Comparison of ENCODE assay signal across 8 mouse cellular contexts in genomic region chr19:10979184-10980168, GRCm38 (mm10). TPM values are rescaled to one million over a fixed set of nuclear protein-coding genes. Genes with fewer than 3 reads are reported as not detected.
DNase-seq lines count a peak whose midpoint lies in the region; ATAC-seq and TF ChIP-seq lines count a peak whose summit lies in the region.

No protein-coding gene starts in this region.

- H3K36me3 ChIP-seq in MEL (ENCODE audit: control insufficient read depth in 1 of 2, insufficient read depth in 2 of 2, low read length in 2 of 2): no peaks in the 10 kb centered on the region
- H3K36me3 ChIP-seq in hindbrain, embryonic 10.5 days: no peaks in the 10 kb centered on the region
- no peaks in the 10 kb centered on the region for H3K36me3 ChIP-seq in lung, embryonic 15.5 days

- ATAC-seq in lung, embryonic 15.5 days (ENCODE audit: borderline replicate concordance, extremely low read depth, low FRiP score, low TSS enrichment): peak; percentile 47; the same call in 1 of the 2 replicates
- peak; percentile 94 for ATAC-seq in neutrophil, adult 5-6 weeks (ENCODE audit: extremely low read depth, insufficient number of reproducible peaks, low FRiP score, poor library complexity, severe bottlenecking)

- H3K27ac ChIP-seq in MEL (ENCODE audit: control insufficient read depth, low read depth, low read length): no peak overlapping the region
- peak overlapping the region; percentile 25; the same call in 1 of the 2 replicates for H3K27ac ChIP-seq in hindbrain, embryonic 10.5 days
- H3K27ac ChIP-seq in lung, embryonic 15.5 days: no peak overlapping the region

- WGBS in hindbrain, embryonic 10.5 days: 13% methylated on average over 18 of the region's 18 CpGs
- 11% methylated on average over 18 of the region's 18 CpGs for WGBS in lung, embryonic 15.5 days

- no peak for TF ChIP-seq EP300 in MEL (IDR thresholded peaks at IDR 0.05; ENCODE audit: low read depth in 1 of 2, low read length in 2 of 2)

- peak; percentile 93 for DNase-seq in MEL (ENCODE audit: low read depth, low spot score)
- peak; percentile 70 for DNase-seq in cerebellum, adult 8-10 months
- peak; percentile 56 to 79 for DNase-seq in frontal cortex, adult 2 months (ENCODE audit: extremely low spot score in 1 of 2, low spot score in 1 of 2)
- DNase-seq in hindbrain, embryonic 10.5 days (ENCODE audit: low spot score): peak; percentile 77
- DNase-seq in layer of hippocampus, adult 9-10 months (ENCODE audit: low spot score): peak; percentile 63
- peak; percentile 51 for DNase-seq in testis, postnatal 14 days (ENCODE audit: low spot score)

- H3K27me3 ChIP-seq in MEL (ENCODE audit: control insufficient read depth in 1 of 2, insufficient read depth in 2 of 2, low read length in 2 of 2): no peaks in the 10 kb centered on the region
- H3K27me3 ChIP-seq in hindbrain, embryonic 10.5 days (ENCODE audit: insufficient read depth, poor library complexity, severe bottlenecking): no peaks in the 10 kb centered on the region
- H3K27me3 ChIP-seq in lung, embryonic 15.5 days: no peaks in the 10 kb centered on the region

- TF ChIP-seq CTCF in MEL (IDR thresholded peaks at IDR 0.05 in 2 of 3, conservative IDR thresholded peaks at IDR 0.05 in 1 of 3; ENCODE audit: control insufficient read depth in 1 of 3, insufficient read depth in 1 of 3, low read depth in 2 of 3, low read length in 3 of 3, poor library complexity in 1 of 3, severe bottlenecking in 1 of 3): peak; percentile 86 to 91 (median 88)

- H3K4me1 ChIP-seq in MEL (ENCODE audit: control insufficient read depth in 1 of 2, insufficient read depth in 2 of 2, low read length in 2 of 2): peaks cover 0 to 5% of the 10 kb centered on the region in 2 experiments; a peak in 2 of 4 replicates
- peaks cover 12% of the 10 kb centered on the region; the same call in 1 of the 2 replicates for H3K4me1 ChIP-seq in hindbrain, embryonic 10.5 days (replicated peaks)
- peaks cover 7% of the 10 kb centered on the region for H3K4me1 ChIP-seq in lung, embryonic 15.5 days

- TF ChIP-seq RAD21 in MEL (IDR thresholded peaks at IDR 0.05; ENCODE audit: low read depth, low read length): peak; percentile 88

- no peaks in the 10 kb centered on the region for H3K9me3 ChIP-seq in MEL (replicated peaks; ENCODE audit: insufficient read depth, low read length)
- no peaks in the 10 kb centered on the region for H3K9me3 ChIP-seq in hindbrain, embryonic 10.5 days
- no peaks in the 10 kb centered on the region for H3K9me3 ChIP-seq in lung, embryonic 15.5 days

- peak overlapping the region; percentile 45 to 47 for H3K4me3 ChIP-seq in MEL (ENCODE audit: control insufficient read depth in 1 of 2, insufficient read depth in 1 of 2, low read depth in 2 of 2, low read length in 2 of 2)
- no peak overlapping the region for H3K4me3 ChIP-seq in hindbrain, embryonic 10.5 days
- H3K4me3 ChIP-seq in lung, embryonic 15.5 days: no peak overlapping the region

- H3K9ac ChIP-seq in MEL (ENCODE audit: control insufficient read depth, low read depth, low read length, poor library complexity, severe bottlenecking): peak overlapping the region; percentile 13; the same call in 1 of the 2 replicates
- H3K9ac ChIP-seq in lung, embryonic 15.5 days: no peak overlapping the region

- no peaks in the 10 kb centered on the region for H3K79me2 ChIP-seq in MEL (ENCODE audit: control insufficient read depth, insufficient read depth, low read length, poor library complexity)

- no peak for TF ChIP-seq POLR2A in MEL (IDR thresholded peaks at IDR 0.05; ENCODE audit: control insufficient read depth in 1 of 2, insufficient read depth in 1 of 2, low read depth in 1 of 2, low read length in 2 of 2, poor library complexity in 1 of 2)

- H3K4me2 ChIP-seq in lung, embryonic 15.5 days: peak overlapping the region; percentile 31; the same call in 1 of the 2 replicates

TF ChIP-seq in MEL, 35 proteins besides CTCF, POLR2A, EP300 and RAD21 (continues in another document):
- TF ChIP-seq POLR2AphosphoS2 (IDR thresholded peaks at IDR 0.05; ENCODE audit: low read length) (no peak), NRF1 (IDR thresholded peaks at IDR 0.05; ENCODE audit: insufficient read depth, low read depth, low read length, poor library complexity, severe bottlenecking) (no peak), GABPA (IDR thresholded peaks at IDR 0.05; ENCODE audit: low read depth, low read length) (no peak), TAL1 (IDR thresholded peaks at IDR 0.05; ENCODE audit: low read length) (no peak), ZC3H11A (IDR thresholded peaks at IDR 0.05; ENCODE audit: low read depth, low read length) (peak; percentile 69), MXI1 (IDR thresholded peaks at IDR 0.05; ENCODE audit: low read depth, low read length) (peak; percentile 25; the same call in 1 of the 2 replicates), JUND (IDR thresholded peaks at IDR 0.05; ENCODE audit: low read depth, low read length) (no peak), USF2 (IDR thresholded peaks at IDR 0.05; ENCODE audit: borderline replicate concordance in 1 of 2, insufficient read depth in 1 of 2, low read depth in 1 of 2, low read length in 2 of 2) (no peak), BHLHE40 (IDR thresholded peaks at IDR 0.05; ENCODE audit: borderline replicate concordance, low read depth, low read length) (no peak), MAX (IDR thresholded peaks at IDR 0.05; ENCODE audit: low read length) (no peak), MAFK (IDR thresholded peaks at IDR 0.05; ENCODE audit: borderline replicate concordance, low read depth, low read length) (no peak), ZMIZ1 (IDR thresholded peaks at IDR 0.05; ENCODE audit: low read depth, low read length) (no peak), RCOR1 (IDR thresholded peaks at IDR 0.05; ENCODE audit: low read depth, low read length) (0 out of 2 replicates have a peak, but pooled peaks have one; percentile 21), TCF12 (IDR thresholded peaks at IDR 0.05; ENCODE audit: low read depth, low read length) (no peak), MEF2A (IDR thresholded peaks at IDR 0.05; ENCODE audit: extremely low read depth, insufficient replicate concordance, low read depth, low read length, poor library complexity, severe bottlenecking) (no peak), ZKSCAN1 (IDR thresholded peaks at IDR 0.05; ENCODE audit: low read depth, low read length) (no peak), NELFE (IDR thresholded peaks at IDR 0.05; ENCODE audit: low read depth, low read length) (no peak), POLR2AphosphoS5 (IDR thresholded peaks at IDR 0.05; ENCODE audit: borderline replicate concordance, low read depth, low read length) (no peak), CHD2 (IDR thresholded peaks at IDR 0.05; ENCODE audit: low read length) (no peak), ZNF384 (IDR thresholded peaks at IDR 0.05; ENCODE audit: low read depth, low read length) (peak; percentile 97), UBTF (IDR thresholded peaks at IDR 0.05; ENCODE audit: borderline replicate concordance, insufficient read depth, low read depth, low read length) (no peak), E2F4 (IDR thresholded peaks at IDR 0.05; ENCODE audit: borderline replicate concordance, low read depth, low read length) (no peak), ELF1 (IDR thresholded peaks at IDR 0.05; ENCODE audit: low read depth, low read length) (peak; percentile 73)

RNA-seq across cellular contexts. Expression of gene Ms4a10, which starts 5.0 kb away (rescaled TPM):
- total RNA-seq in MEL (2012; rRNA removed): not detected in 2 replicates
- polyA plus RNA-seq in MEL (2012; ENCODE audit: insufficient read depth in 1 of 2, insufficient read length in 2 of 2, low read depth in 1 of 2, low replicate concordance in 2 of 2, missing spikeins in 1 of 2): not detected
- polyA plus RNA-seq in frontal cortex, adult 2 months (2012; rRNA removed): not detected in 2 replicates
- polyA plus RNA-seq in hindbrain, embryonic 10.5 days (2016; fragmentation: Nextera tagmentation; extraction: Ambion mirVana): not detected in 2 replicates
- not detected in 2 replicates for polyA plus RNA-seq in lung, embryonic 15.5 days (2015; fragmentation: Nextera tagmentation; extraction: Ambion mirVana)
- total RNA-seq in neutrophil, adult 5-6 weeks (2017): not detected in 2 replicates

RNA-seq across cellular contexts. Expression of gene Ms4a15, which starts 13.6 kb away (rescaled TPM):
- total RNA-seq in MEL (2012; rRNA removed): not detected in 2 replicates
- not detected for polyA plus RNA-seq in MEL (2012; ENCODE audit: insufficient read depth in 1 of 2, insufficient read length in 2 of 2, low read depth in 1 of 2, low replicate concordance in 2 of 2, missing spikeins in 1 of 2)
- polyA plus RNA-seq in frontal cortex, adult 2 months (2012; rRNA removed): 81.7 and 91.9 TPM in 2 replicates
- not detected in 2 replicates for polyA plus RNA-seq in hindbrain, embryonic 10.5 days (2016; fragmentation: Nextera tagmentation; extraction: Ambion mirVana)
- 0.27 TPM in 1 of 2 replicates, not detected in the other for polyA plus RNA-seq in lung, embryonic 15.5 days (2015; fragmentation: Nextera tagmentation; extraction: Ambion mirVana)
- total RNA-seq in neutrophil, adult 5-6 weeks (2017): not detected in 2 replicates

RNA-seq across cellular contexts. Expression of gene Ccdc86, which starts 30.4 kb away (rescaled TPM):
- total RNA-seq in MEL (2012; rRNA removed): 20.2 and 29.5 TPM in 2 replicates
- 10 to 100 TPM in 1 of 2 experiments, not detected in 1; 50.9 TPM for polyA plus RNA-seq in MEL (2012; ENCODE audit: insufficient read depth in 1 of 2, insufficient read length in 2 of 2, low read depth in 1 of 2, low replicate concordance in 2 of 2, missing spikeins in 1 of 2)
- polyA plus RNA-seq in frontal cortex, adult 2 months (2012; rRNA removed): 5.1 and 5.5 TPM in 2 replicates
- 31.7 and 38.5 TPM in 2 replicates for polyA plus RNA-seq in hindbrain, embryonic 10.5 days (2016; fragmentation: Nextera tagmentation; extraction: Ambion mirVana)
- 26.2 and 26.6 TPM in 2 replicates for polyA plus RNA-seq in lung, embryonic 15.5 days (2015; fragmentation: Nextera tagmentation; extraction: Ambion mirVana)
- total RNA-seq in neutrophil, adult 5-6 weeks (2017): 11.7 and 14.3 TPM in 2 replicates

RNA-seq across cellular contexts. Expression of gene Ms4a18, which starts 38.4 kb away (rescaled TPM):
- total RNA-seq in MEL (2012; rRNA removed): not detected in 2 replicates
- not detected for polyA plus RNA-seq in MEL (2012; ENCODE audit: insufficient read depth in 1 of 2, insufficient read length in 2 of 2, low read depth in 1 of 2, low replicate concordance in 2 of 2, missing spikeins in 1 of 2)
- polyA plus RNA-seq in frontal cortex, adult 2 months (2012; rRNA removed): not detected in 2 replicates
- not detected in 2 replicates for polyA plus RNA-seq in hindbrain, embryonic 10.5 days (2016; fragmentation: Nextera tagmentation; extraction: Ambion mirVana)
- polyA plus RNA-seq in lung, embryonic 15.5 days (2015; fragmentation: Nextera tagmentation; extraction: Ambion mirVana): not detected in 2 replicates
- total RNA-seq in neutrophil, adult 5-6 weeks (2017): not detected in 2 replicates

RNA-seq across cellular contexts. Expression of gene Ptgdr2, which starts 42.5 kb away (rescaled TPM):
- 0.33 and 0.46 TPM in 2 replicates for total RNA-seq in MEL (2012; rRNA removed)
- under 1 TPM in 1 of 2 experiments, not detected in 1; 0.31 TPM for polyA plus RNA-seq in MEL (2012; ENCODE audit: insufficient read depth in 1 of 2, insufficient read length in 2 of 2, low read depth in 1 of 2, low replicate concordance in 2 of 2, missing spikeins in 1 of 2)
- polyA plus RNA-seq in frontal cortex, adult 2 months (2012; rRNA removed): 0.08 and 0.22 TPM in 2 replicates
- not detected in 2 replicates for polyA plus RNA-seq in hindbrain, embryonic 10.5 days (2016; fragmentation: Nextera tagmentation; extraction: Ambion mirVana)
- 0.09 and 0.11 TPM in 2 replicates for polyA plus RNA-seq in lung, embryonic 15.5 days (2015; fragmentation: Nextera tagmentation; extraction: Ambion mirVana)
- 0.23 and 0.74 TPM in 2 replicates for total RNA-seq in neutrophil, adult 5-6 weeks (2017)

Comparison
In these comparisons a context has a peak if more than half of its experiments do, and no peak if none do; other contexts are left out.
1. H3K4me3 ChIP-seq: peak in MEL (2 of 2); none in hindbrain, embryonic 10.5 days (single experiment) and lung, embryonic 15.5 days (single experiment).
2. RNA of gene Ms4a15, which starts 13.6 kb away (polyA plus RNA-seq): 81.7 to 91.9 TPM in frontal cortex, adult 2 months; 0.27 TPM in lung, embryonic 15.5 days, not detected in MEL and not detected in hindbrain, embryonic 10.5 days; every median in the first group is over 10 times any median in the second.
3. Peak in every context shown above with its lines, with median percentiles within 50 percentile points of each other: DNase-seq.